Mouse (Mus musculus) forebrain, embryonic 14.5 days (tissue): Measurements from ENCODE around the gene Smco4. TPM values are rescaled to one million over a fixed set of nuclear protein-coding genes. Genes with fewer than 3 reads are reported as not detected.

Experiments
- ATAC-seq: fragments of 200-750 bp; cut with Nextera tagmentation; 2 replicates; pipeline ENCODE4 v1.8.0; 2017; ENCODE audit warnings: mild to moderate bottlenecking, moderate library complexity
- DNase-seq: peaks from one replicate; pipeline ENCODE4 v3.0.0-alpha.2; 2015; ENCODE audit warnings: low spot score
- H3K27ac ChIP-seq: fragments of 300-500 bp; sonication (generic); 2 replicates; pipeline ENCODE4 v1.5.1; 2014; ENCODE audit warnings: low read depth, mild to moderate bottlenecking, control low read depth, low read length, moderate library complexity
- H3K27me3 ChIP-seq: fragments of 300-500 bp; sonication (generic); replicated peaks from 2 replicates; pipeline ENCODE4 v1.6.1; 2014; ENCODE audit warnings: low read length, control low read depth, mixed read lengths; ENCODE audit not compliant: control insufficient read depth, insufficient read depth
- H3K36me3 ChIP-seq: fragments of 300-500 bp; sonication (generic); 2 replicates; pipeline ENCODE4 v1.6.1; 2014; ENCODE audit warnings: low read length, control low read depth; ENCODE audit not compliant: control insufficient read depth, insufficient read depth
- H3K4me1 ChIP-seq: fragments of 300-500 bp; sonication (generic); 2 replicates; pipeline ENCODE4 v1.6.1; 2014; ENCODE audit warnings: antibody characterized with exemption, low read length, control low read depth; ENCODE audit not compliant: control insufficient read depth, insufficient read depth
- H3K4me2 ChIP-seq: fragments of 300-500 bp; sonication (generic); 2 replicates; pipeline ENCODE4 v1.6.1; 2014; ENCODE audit warnings: mild to moderate bottlenecking, control low read depth, low read length
- H3K4me3 ChIP-seq: fragments of 300-500 bp; sonication (generic); 2 replicates; pipeline ENCODE4 v1.5.1; 2014; ENCODE audit warnings: low read depth, low read length, control low read depth
- H3K9ac ChIP-seq: fragments of 300-500 bp; sonication (generic); 2 replicates; pipeline ENCODE4 v1.6.1; 2014; ENCODE audit warnings: mild to moderate bottlenecking, low read length, control low read depth, moderate library complexity
- H3K9me3 ChIP-seq: fragments of 300-500 bp; sonication (generic); replicated peaks from 2 replicates; pipeline ENCODE4 v1.6.1; 2016; ENCODE audit warnings: low read length, control low read depth, mixed read lengths; ENCODE audit not compliant: control insufficient read depth
- WGBS: fragments of 180-500 bp; shearing (Covaris S2); extraction: QIAGEN DNeasy Blood & Tissue Kit; methylation state at CpG from one replicate; pipeline ENCODE4 v1.1.7; 2014; 5-methylcytosine and 5-hydroxymethylcytosine counted together
- polyA plus RNA-seq: library from polyadenylated mRNA; unstranded; fragments of >200 nt; fragmentation: Nextera tagmentation; extraction: Ambion mirVana; gene quantifications from 2 replicates; pipeline ENCODE4 v1.2.1, GENCODE M21; 2014

The Smco4 gene
- polyA plus RNA-seq, 1 experiment from 2014 or later, result 3.5 TPM

DNA sequence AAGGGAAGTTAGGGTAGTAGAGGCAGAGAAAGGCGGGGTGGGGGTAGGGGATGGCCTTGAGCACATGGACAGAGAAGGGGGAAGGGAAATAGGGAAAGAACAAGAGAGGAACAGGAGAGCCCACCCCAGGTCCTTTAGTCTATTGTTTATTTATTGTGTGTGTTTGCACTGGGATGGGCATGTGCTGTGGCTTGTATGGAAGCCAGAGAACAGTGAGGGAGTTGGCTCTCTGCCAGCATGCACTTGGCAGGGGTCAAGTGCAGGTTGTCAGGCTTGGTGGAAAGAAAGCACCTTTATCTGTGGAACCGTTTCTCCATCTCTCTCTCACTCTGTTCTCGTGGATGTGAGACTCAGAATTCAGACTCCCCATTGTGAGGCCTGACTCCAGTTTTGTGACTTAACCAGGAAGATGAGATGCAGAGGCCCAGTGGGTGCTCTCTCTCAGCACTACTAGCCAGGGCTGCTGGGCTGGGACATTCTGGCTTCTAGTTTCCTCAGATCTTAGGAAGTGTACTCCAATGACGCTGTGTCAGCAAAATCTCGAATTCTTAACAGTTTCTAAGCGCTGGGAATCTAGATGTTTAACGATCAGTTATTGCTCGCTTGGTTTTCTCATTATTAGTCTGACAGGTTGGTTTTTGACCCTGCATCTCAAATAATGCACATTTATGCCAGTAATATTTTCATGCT is 36.2 kb downstream of the Smco4 start:
- 53% methylated on average over 8 of the region's 8 CpGs for WGBS
- no peak overlapping the region for H3K4me3 ChIP-seq
- H3K36me3 ChIP-seq, result no peaks in the 10 kb centered on the region
- no peaks in the 10 kb centered on the region for H3K9me3 ChIP-seq
- ATAC-seq, result peak; percentile 38; the same call in 1 of the 2 replicates
- peak; percentile 43 for DNase-seq
- no peak overlapping the region for H3K9ac ChIP-seq
- no peak overlapping the region for H3K4me2 ChIP-seq
- no peaks in the 10 kb centered on the region for H3K27me3 ChIP-seq
- H3K4me1 ChIP-seq, result peaks cover 8% of the 10 kb centered on the region
- H3K27ac ChIP-seq, result no peak overlapping the region

DNA sequence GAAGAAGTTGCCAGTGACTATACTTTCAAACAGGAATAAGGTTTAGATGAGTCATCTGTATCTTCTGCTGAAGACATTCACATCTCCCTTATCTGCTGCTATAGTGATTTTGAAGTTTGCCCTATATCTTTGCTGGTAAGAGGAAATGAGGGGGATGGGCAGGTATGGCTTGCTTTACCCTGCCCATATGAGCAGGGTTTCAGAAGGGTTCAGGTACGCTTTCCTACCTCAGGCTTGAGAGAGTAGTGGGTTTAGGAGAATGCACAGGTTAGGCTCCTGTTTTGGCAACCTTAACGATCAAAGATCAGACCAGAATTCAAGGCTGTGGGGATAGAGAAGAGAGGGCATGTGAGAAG is 36.7 kb downstream of the Smco4 start:
- no peak overlapping the region for H3K9ac ChIP-seq
- 98% methylated on average over 2 of the region's 2 CpGs for WGBS
- H3K9me3 ChIP-seq, result no peaks in the 10 kb centered on the region
- DNase-seq, result no peak
- no peaks in the 10 kb centered on the region for H3K27me3 ChIP-seq
- no peaks in the 10 kb centered on the region for H3K36me3 ChIP-seq
- no peak for ATAC-seq
- peaks cover 8% of the 10 kb centered on the region for H3K4me1 ChIP-seq
- H3K27ac ChIP-seq, result no peak overlapping the region
- H3K4me2 ChIP-seq, result no peak overlapping the region
- no peak overlapping the region for H3K4me3 ChIP-seq

DNA sequence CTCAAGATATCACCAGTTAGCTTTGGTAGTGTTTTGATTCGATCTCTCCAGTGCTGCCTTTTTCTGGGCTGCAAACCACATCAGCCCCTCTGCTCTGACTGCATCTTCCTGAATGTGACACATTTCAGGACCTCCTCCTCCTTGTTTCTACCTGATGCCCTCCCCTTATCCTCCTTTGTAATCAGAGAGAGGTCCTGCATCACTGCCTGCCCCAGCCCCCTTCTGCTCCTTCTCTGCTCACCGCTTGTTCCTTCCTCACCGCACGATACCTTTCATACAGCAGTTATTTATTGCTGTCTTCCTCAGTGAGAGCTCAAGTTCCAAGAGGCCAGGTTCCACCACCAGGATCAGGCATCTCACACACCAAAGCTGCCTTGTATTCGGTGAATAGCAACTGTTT is 38.0 kb downstream of the Smco4 start:
- Histone ChIP-seq H3K4me3 (no peak overlapping the region), H3K4me2 (no peak overlapping the region), H3K9ac (no peak overlapping the region), H3K36me3 (no peaks in the 10 kb centered on the region), H3K9me3 (no peaks in the 10 kb centered on the region), H3K27ac (no peak overlapping the region), H3K27me3 (no peaks in the 10 kb centered on the region), H3K4me1 (peaks cover 8% of the 10 kb centered on the region)
- ATAC-seq (no peak), DNase-seq (no peak)
- 90% methylated on average over 5 of the region's 5 CpGs for WGBS

DNA sequence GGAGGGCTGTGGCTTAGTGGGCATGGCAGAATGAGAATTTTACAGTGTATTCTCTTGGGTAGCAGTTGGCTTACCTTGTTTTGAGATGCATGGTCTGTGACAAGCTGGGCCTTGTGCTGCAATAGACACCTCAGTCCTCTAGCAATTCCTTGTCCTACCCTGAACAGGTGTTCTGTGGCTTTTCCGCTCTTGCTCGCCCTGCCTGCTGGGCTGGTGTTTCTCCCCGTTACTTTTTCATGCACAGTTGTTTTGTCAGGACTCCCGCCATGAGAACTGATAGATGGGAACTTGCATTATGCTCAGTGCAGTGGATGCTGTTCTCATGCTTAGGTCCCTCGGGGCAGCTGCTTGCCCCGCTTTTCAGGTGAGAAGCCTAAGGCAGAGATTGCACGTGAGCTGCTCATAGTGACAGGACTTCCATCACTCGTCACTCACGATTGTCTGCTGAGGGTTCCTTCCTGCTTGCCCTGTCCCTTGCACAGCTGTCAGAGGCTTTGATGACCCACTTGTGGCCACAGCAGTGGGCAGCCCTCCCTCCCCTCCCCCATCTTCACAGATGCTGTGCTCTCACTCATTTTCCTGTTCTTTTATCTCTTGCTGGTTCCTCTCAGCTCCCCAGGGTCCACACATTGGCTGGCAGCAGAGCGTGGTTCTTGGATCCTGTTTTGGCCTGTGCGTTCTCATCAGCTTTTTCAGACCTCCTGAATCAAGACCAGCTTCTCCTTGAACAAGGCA is 40.3 kb downstream of the Smco4 start:
- no peak for DNase-seq
- no peak for ATAC-seq

DNA sequence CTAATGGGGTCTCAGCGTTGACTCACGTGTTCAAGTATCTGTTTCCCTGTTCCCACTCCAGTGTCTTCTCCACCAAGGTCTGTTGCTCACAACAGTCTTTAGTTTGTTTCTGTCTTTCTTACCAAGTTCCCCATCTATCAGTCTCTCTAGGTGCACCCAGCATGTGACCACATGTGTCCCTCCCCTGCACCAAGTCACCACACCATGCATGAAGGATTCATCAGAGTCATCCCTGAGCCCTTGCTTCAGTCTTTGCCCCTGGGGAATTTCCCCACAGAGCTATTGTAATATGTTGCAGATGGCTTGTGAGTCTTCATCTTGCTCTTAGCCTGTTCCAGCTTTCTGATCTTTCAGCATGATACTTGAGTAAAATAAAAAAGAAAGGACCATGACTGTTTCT is 40.9 kb downstream of the Smco4 start:
- WGBS, result 88% methylated on average over 2 of the region's 2 CpGs
- ATAC-seq (no peak), DNase-seq (no peak)
- Histone ChIP-seq H3K4me2 (no peak overlapping the region), H3K4me3 (no peak overlapping the region), H3K9ac (no peak overlapping the region), H3K9me3 (no peaks in the 10 kb centered on the region), H3K4me1 (peaks cover 6% of the 10 kb centered on the region), H3K36me3 (no peaks in the 10 kb centered on the region), H3K27ac (no peak overlapping the region), H3K27me3 (no peaks in the 10 kb centered on the region)

More for the DNA sequence above, 40.3 kb downstream of the Smco4 start:
- WGBS, result 84% methylated on average over 11 of the region's 11 CpGs
- Histone ChIP-seq H3K9ac (no peak overlapping the region), H3K9me3 (no peaks in the 10 kb centered on the region), H3K4me3 (no peak overlapping the region), H3K27ac (no peak overlapping the region), H3K27me3 (no peaks in the 10 kb centered on the region), H3K4me2 (no peak overlapping the region), H3K4me1 (peaks cover 8% of the 10 kb centered on the region), H3K36me3 (no peaks in the 10 kb centered on the region)

DNA sequence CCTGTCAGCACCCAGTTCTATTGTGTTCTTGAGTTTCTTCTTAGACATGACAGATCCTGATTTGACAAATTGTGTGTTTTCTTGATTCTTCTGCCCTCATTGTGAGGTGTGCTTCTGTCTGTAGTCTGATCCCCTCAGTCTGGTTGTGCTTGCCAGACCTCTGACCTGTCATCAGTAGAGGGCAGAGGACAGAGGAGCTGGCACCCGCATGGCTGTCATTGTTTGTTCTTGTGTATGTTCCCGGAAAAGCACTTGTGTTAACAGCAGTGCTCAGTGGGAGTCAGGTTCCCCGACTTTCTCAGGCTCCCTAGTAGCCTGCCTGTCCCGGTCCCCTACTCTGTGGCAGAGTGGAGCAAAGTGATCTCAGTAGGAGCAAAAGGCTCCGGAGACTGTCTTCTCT is 42.2 kb downstream of the Smco4 start:
- no peak overlapping the region for H3K27ac ChIP-seq
- ATAC-seq, result no peak
- H3K9ac ChIP-seq, result no peak overlapping the region

DNA sequence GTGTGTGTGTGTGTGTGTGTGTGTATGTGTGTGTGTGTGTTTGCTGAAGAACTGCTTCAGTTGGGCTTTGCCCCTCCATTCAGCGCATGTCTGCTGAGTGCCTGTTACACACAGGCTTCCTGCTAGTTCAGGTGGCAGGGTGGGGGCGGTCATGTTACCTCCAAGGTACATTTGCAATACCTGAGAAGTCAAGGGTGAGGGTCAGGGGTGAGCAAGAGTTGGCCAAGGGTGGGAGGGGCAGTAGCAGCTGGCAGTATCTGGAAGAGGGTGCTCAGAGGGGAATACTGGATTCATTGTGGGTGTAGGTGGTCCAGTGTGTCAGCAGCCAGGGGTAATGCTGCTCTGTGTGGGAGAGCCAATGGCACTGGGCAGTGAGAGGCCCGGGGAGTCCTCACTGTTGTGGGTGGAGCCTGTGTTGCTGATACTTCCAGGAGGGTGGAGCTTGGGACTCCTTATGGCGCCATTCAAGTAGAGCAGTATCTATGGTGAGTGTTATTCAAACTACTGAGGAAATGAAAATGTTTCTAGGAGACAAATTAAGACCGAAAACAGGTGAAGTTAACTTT is 43.7 kb downstream of the Smco4 start:
- no peaks in the 10 kb centered on the region for H3K27me3 ChIP-seq

More for the DNA sequence above, 42.2 kb downstream of the Smco4 start:
- H3K36me3 ChIP-seq, result no peaks in the 10 kb centered on the region
- H3K4me2 ChIP-seq, result no peak overlapping the region
- no peaks in the 10 kb centered on the region for H3K9me3 ChIP-seq
- no peaks in the 10 kb centered on the region for H3K4me1 ChIP-seq
- H3K27me3 ChIP-seq, result no peaks in the 10 kb centered on the region
- no peak for DNase-seq
- no peak overlapping the region for H3K4me3 ChIP-seq
- 63% methylated on average over 5 of the region's 5 CpGs for WGBS

DNA sequence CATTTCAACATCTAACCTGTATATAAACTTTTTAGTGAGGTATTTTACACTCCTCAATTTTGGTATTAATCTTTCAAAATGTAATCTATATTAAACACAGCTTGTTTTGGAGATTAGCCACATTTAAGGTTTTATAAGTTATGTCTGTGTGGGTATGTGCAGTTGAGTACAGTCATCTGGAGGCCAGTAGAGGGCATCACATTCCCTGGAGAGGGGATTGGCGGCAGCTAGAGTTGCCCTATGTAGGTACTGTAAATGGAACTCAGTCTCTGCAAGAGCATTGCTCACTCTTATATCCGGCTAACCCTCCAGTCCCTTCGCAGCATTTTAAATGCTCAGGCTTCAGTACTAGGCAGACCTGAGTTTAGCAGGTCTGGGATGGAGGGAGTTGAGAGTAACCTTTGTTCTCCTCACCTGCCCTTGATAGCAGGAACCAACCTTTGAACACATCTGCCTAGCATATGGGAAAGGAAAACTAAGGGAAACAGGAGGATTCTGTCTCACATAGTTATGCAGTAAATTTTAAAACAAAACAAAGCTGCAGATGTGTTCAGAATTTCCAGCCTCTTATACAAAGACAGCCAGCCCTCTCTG is 44.3 kb downstream of the Smco4 start:
- no peak overlapping the region for H3K4me2 ChIP-seq
- H3K4me3 ChIP-seq, result no peak overlapping the region
- H3K9ac ChIP-seq, result no peak overlapping the region
- no peaks in the 10 kb centered on the region for H3K27me3 ChIP-seq
- ATAC-seq, result no peak
- H3K27ac ChIP-seq, result no peak overlapping the region
- no peaks in the 10 kb centered on the region for H3K9me3 ChIP-seq
- no peaks in the 10 kb centered on the region for H3K36me3 ChIP-seq
- WGBS, result 94% methylated on average over 3 of the region's 3 CpGs
- no peaks in the 10 kb centered on the region for H3K4me1 ChIP-seq
- no peak for DNase-seq

More for the DNA sequence above, 43.7 kb downstream of the Smco4 start:
- Histone ChIP-seq H3K27ac (no peak overlapping the region), H3K4me3 (no peak overlapping the region), H3K9ac (no peak overlapping the region), H3K9me3 (no peaks in the 10 kb centered on the region), H3K4me1 (no peaks in the 10 kb centered on the region), H3K4me2 (no peak overlapping the region), H3K36me3 (no peaks in the 10 kb centered on the region)
- WGBS, result 89% methylated on average over 5 of the region's 5 CpGs
- DNase-seq (no peak), ATAC-seq (no peak)
